Mouse (Mus musculus) hindbrain, embryonic 10.5 days (tissue): Measurements from ENCODE around the gene Rorc. TPM values are rescaled to one million over a fixed set of nuclear protein-coding genes. Genes with fewer than 3 reads are reported as not detected.

Experiments
- polyA plus RNA-seq: library from polyadenylated mRNA; unstranded; fragments of >200 nt; fragmentation: Nextera tagmentation; extraction: Ambion mirVana; gene quantifications from 2 replicates; pipeline ENCODE4 v1.2.1, GENCODE M21; 2016

Rorc gene
- polyA plus RNA-seq, 1 experiment from 2014 or later = 0.13 TPM

Other genes starting within 250 kb of the Rorc start
- gene Gm10696, start 194.6 kb upstream of the Rorc start, polyA plus RNA-seq = not detected in 2 replicates
- not detected in 2 replicates for gene Gm5286, start 176.1 kb upstream of the Rorc start, polyA plus RNA-seq
- not detected in 2 replicates for gene Gm4778, start 108.8 kb upstream of the Rorc start, polyA plus RNA-seq
- gene Them4, start 62.7 kb upstream of the Rorc start, polyA plus RNA-seq = 8.6 and 9.8 TPM in 2 replicates
- gene Them5, start 30.7 kb upstream of the Rorc start, polyA plus RNA-seq = not detected in 2 replicates
- gene C2cd4d, start 10.4 kb upstream of the Rorc start, polyA plus RNA-seq = 0.32 and 1.2 TPM in 2 replicates
- 0.66 and 1.2 TPM in 2 replicates for gene Lingo4, start 25.7 kb downstream of the Rorc start, polyA plus RNA-seq
- gene Tdrkh, start 40.5 kb downstream of the Rorc start, polyA plus RNA-seq = 39.6 and 46.1 TPM in 2 replicates
- 71.3 and 73.4 TPM in 2 replicates for gene Mrpl9, start 70.5 kb downstream of the Rorc start, polyA plus RNA-seq
- gene Oaz3, start 71.1 kb downstream of the Rorc start, polyA plus RNA-seq = 0.26 and 0.98 TPM in 2 replicates
- 69.3 and 136 TPM in 2 replicates for gene Celf3, start 105.5 kb downstream of the Rorc start, polyA plus RNA-seq
- 6.5 and 19.3 TPM in 2 replicates for gene Riiad1, start 107.5 kb downstream of the Rorc start, polyA plus RNA-seq
- 43.0 and 45.5 TPM in 2 replicates for gene Snx27, start 209.9 kb downstream of the Rorc start, polyA plus RNA-seq